Mouse (Mus musculus) frontal cortex, postnatal 14 days (tissue): ENCODE results near the gene Chmp4b.

Experiments
- DNase-seq, 2 experiments: peaks; one replicate each; pipeline ENCODE4 v3.0.0; 2022; ENCODE audit warnings: low spot score in 2 of 2

The Chmp4b gene

GRCm38 (mm10) chr2:154641176-154641575 lies 10.3 kb upstream of the Chmp4b start:
- no peak for DNase-seq

GRCm38 (mm10) chr2:154642005-154642459 lies 9.5 kb upstream of the Chmp4b start:
- DNase-seq, result no peak

GRCm38 (mm10) chr2:154642712-154643385 lies 8.7 kb upstream of the Chmp4b start:
- DNase-seq, result no peak

GRCm38 (mm10) chr2:154646634-154647033 lies 4.9 kb upstream of the Chmp4b start:
- DNase-seq, result no peak

GRCm38 (mm10) chr2:154648086-154648485 lies 3.4 kb upstream of the Chmp4b start:
- DNase-seq, result no peak

- DNase-seq, result no peak
These were observed 1.1 kb upstream of the Chmp4b start for GRCm38 (mm10) chr2:154650404-154650803.

GRCm38 (mm10) chr2:154654976-154655375 lies 3.5 kb downstream of the Chmp4b start:
- DNase-seq, result no peak

- DNase-seq, result no peak
These were observed 4.4 kb downstream of the Chmp4b start for GRCm38 (mm10) chr2:154655878-154656414.

- peak; percentile 93 to 95 for DNase-seq
These were observed 5.4 kb downstream of the Chmp4b start for GRCm38 (mm10) chr2:154656710-154657485.

GRCm38 (mm10) chr2:154657486-154658237 lies 6.2 kb downstream of the Chmp4b start:
- DNase-seq, result no peak

- no peak for DNase-seq
These were observed 7.6 kb downstream of the Chmp4b start for GRCm38 (mm10) chr2:154659070-154659469.

GRCm38 (mm10) chr2:154659531-154660074 lies 8.1 kb downstream of the Chmp4b start:
- no peak for DNase-seq

- no peak for DNase-seq
These were observed 17.2 kb downstream of the Chmp4b start for GRCm38 (mm10) chr2:154668680-154669079.

GRCm38 (mm10) chr2:154670106-154670505 lies 18.6 kb downstream of the Chmp4b start:
- DNase-seq, result no peak

- DNase-seq, result no peak
These were observed 19.2 kb downstream of the Chmp4b start for GRCm38 (mm10) chr2:154670741-154671140.

GRCm38 (mm10) chr2:154674008-154674407 lies 22.5 kb downstream of the Chmp4b start:
- DNase-seq, result no peak

GRCm38 (mm10) chr2:154676653-154677609 lies 25.4 kb downstream of the Chmp4b start:
- no peak for DNase-seq

- peak; percentile 64 to 69 for DNase-seq
These were observed 26.2 kb downstream of the Chmp4b start for GRCm38 (mm10) chr2:154677651-154678139.

- no peak for DNase-seq
These were observed 27.5 kb downstream of the Chmp4b start for GRCm38 (mm10) chr2:154678995-154679394.

- DNase-seq, result no peak
These were observed 28.8 kb downstream of the Chmp4b start for GRCm38 (mm10) chr2:154680337-154680736.
